Mouse (Mus musculus): ENCODE results near the gene Atp2b4.

DNA sequence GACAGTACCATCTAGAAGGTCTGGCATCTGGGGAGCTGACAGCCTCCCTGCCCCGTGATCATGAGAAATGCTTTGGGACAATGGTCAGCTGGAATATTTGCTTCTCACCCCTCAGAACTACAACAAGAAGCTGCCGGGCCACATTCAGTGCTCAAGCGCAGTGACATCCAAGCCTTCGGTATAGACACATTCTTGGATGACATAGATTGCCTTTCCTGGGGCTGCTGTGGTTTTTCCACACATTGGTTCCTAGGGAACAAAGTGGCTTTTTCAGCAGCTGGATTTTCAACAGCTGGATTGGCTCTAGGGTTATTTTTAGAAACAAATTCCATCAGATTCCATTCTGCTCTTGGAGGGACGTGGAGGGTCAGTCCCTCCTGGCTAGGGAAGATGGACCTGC is 39.6 kb downstream of the Atp2b4 start:
- no peak for TF ChIP-seq CTCF (IDR thresholded peaks at IDR 0.05; ENCODE audit: insufficient read depth, low read length)
- no peak for TF ChIP-seq POLR2A (IDR thresholded peaks at IDR 0.05; ENCODE audit: borderline replicate concordance, extremely low read depth, low read depth, low read length)

Data from lung, adult 2 months (tissue).